Mouse (Mus musculus) heart, embryonic 14.5 days (tissue): ENCODE data around the gene Lrrc4b. TPM values are rescaled to one million over a fixed set of nuclear protein-coding genes. Genes with fewer than 3 reads are reported as not detected.
A peak's percentile ranks its signal among the peaks of the same experiment; 100 is the strongest.

Experiments
- ATAC-seq: fragments of 200-750 bp; cut with Nextera tagmentation; 2 replicates; pipeline ENCODE4 v1.8.0; 2017; ENCODE audit warnings: low read depth, moderate TSS enrichment; ENCODE audit not compliant: insufficient number of reproducible peaks, insufficient read depth, low FRiP score
- H3K27ac ChIP-seq, 2 experiments: fragments of 200-500 bp in 1 of 2; fragments of 300-500 bp in 1 of 2; sonication (generic) in 1 of 2; replicated peaks in 1 of 2; 2 replicates each; pipeline ENCODE4 v1.5.1; 2012 to 2014; ENCODE audit warnings: low read depth in 2 of 2, low read length in 2 of 2, control low read depth in 1 of 2, mild to moderate bottlenecking in 1 of 2, mixed read lengths in 1 of 2; ENCODE audit not compliant: control insufficient read depth in 1 of 2, insufficient read depth in 1 of 2
- H3K27me3 ChIP-seq: fragments of 300-500 bp; sonication (generic); 2 replicates; pipeline ENCODE4 v1.6.1; 2014; ENCODE audit warnings: mild to moderate bottlenecking, low read length, control low read depth; ENCODE audit not compliant: control insufficient read depth, insufficient read depth
- H3K36me3 ChIP-seq: fragments of 300-500 bp; sonication (generic); 2 replicates; pipeline ENCODE4 v1.6.1; 2014; ENCODE audit warnings: mild to moderate bottlenecking, control low read depth, low read length, mixed read lengths; ENCODE audit not compliant: control insufficient read depth, insufficient read depth
- H3K4me1 ChIP-seq, 2 experiments: fragments of 200-500 bp in 1 of 2; fragments of 300-500 bp in 1 of 2; sonication (generic) in 1 of 2; 2 replicates each; pipeline ENCODE4 v1.6.1; 2012 to 2014; ENCODE audit warnings: low read length in 2 of 2, control low read depth in 1 of 2, mixed read lengths in 1 of 2; ENCODE audit not compliant: control insufficient read depth in 2 of 2, insufficient read depth in 2 of 2
- H3K4me2 ChIP-seq: fragments of 300-500 bp; sonication (generic); 2 replicates; pipeline ENCODE4 v1.6.1; 2014; ENCODE audit warnings: mild to moderate bottlenecking, low read length
- H3K4me3 ChIP-seq, 2 experiments: fragments of 200-500 bp in 1 of 2; fragments of 300-500 bp in 1 of 2; sonication (generic) in 1 of 2; 2 replicates each; pipeline ENCODE4 v1.5.1; 2012 to 2014; ENCODE audit warnings: low read length in 2 of 2, mild to moderate bottlenecking in 2 of 2, control low read depth in 1 of 2, low read depth in 1 of 2, moderate library complexity in 1 of 2; ENCODE audit not compliant: control insufficient read depth in 1 of 2, insufficient read depth in 1 of 2
- H3K9ac ChIP-seq: fragments of 300-500 bp; sonication (generic); 2 replicates; pipeline ENCODE4 v1.6.1; 2014; ENCODE audit warnings: mild to moderate bottlenecking, low read length
- H3K9me3 ChIP-seq: fragments of 300-500 bp; sonication (generic); 2 replicates; pipeline ENCODE4 v1.6.1; 2016; ENCODE audit warnings: low read length, control low read depth; ENCODE audit not compliant: control insufficient read depth
- WGBS: fragments of 180-500 bp; shearing (Covaris S2); extraction: QIAGEN DNeasy Blood & Tissue Kit; methylation state at CpG from one replicate; pipeline ENCODE4 v1.1.7; 2014; 5-methylcytosine and 5-hydroxymethylcytosine counted together
- polyA plus RNA-seq: library from polyadenylated mRNA; unstranded; fragments of >200 nt; fragmentation: Nextera tagmentation; extraction: Ambion mirVana; gene quantifications from 2 replicates; pipeline ENCODE4 v1.2.1, GENCODE M21; 2014

Gene Lrrc4b
- polyA plus RNA-seq, 1 experiment from 2014 or later: 4.5 TPM

DNA sequence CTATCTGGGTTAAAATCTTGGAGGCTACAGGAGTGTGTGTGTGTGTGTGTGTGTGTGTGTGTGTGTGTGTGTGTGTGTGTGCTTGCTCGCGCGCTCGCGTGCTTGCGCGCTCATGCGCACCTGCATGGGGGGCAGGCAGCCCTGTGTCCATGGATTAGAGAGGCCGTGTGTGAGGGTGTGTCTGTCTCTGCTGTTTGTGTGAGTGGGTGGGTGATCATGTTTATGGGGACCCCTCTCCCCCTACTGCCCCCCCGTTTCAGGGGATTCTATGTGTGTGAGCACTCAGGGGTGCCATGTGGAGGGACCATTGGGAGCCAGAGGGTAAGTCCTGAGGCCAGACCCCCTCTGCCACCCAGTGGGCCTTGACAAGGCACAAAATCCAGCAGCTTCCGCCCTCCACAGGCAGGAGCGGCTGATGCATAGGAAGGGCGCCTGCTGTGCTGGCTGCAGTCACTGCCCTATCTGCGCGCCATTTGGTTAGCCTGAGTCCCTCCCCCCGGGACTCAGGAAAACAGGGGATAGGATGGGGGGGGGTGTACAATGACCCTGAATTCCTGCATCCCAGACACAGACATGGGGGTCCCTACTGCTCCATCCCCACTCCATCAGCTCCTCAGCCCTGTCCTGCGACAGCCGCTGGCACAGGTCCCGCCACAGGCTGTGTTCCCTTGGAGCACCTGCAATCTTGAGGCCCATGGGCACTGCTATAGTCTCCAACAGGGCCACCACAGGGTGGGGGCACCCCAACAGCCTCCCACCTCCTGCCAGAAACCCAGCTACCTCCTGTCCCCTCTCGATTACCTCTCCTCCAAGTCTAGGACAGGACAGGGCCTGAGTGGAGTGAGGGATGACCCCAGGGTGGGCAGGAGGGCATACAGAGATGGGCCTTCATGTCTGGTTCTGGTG, 14.7 kb downstream of the Lrrc4b start:
- peaks cover 20 to 37% of the 10 kb centered on the region in 2 experiments for H3K4me1 ChIP-seq
- peaks cover 14% of the 10 kb centered on the region for H3K36me3 ChIP-seq
- peak; percentile 9; the same call in 1 of the 2 replicates for ATAC-seq
- peak overlapping the region; percentile 87 for H3K9ac ChIP-seq
- peak overlapping the region; percentile 81 for H3K4me2 ChIP-seq
- no peaks in the 10 kb centered on the region for H3K9me3 ChIP-seq
- peak overlapping the region; percentile 38 to 81 for H3K27ac ChIP-seq
- H3K4me3 ChIP-seq: peak overlapping the region; percentile 57
- peaks cover 43% of the 10 kb centered on the region for H3K27me3 ChIP-seq
- WGBS: 12% methylated on average over 20 of the region's 20 CpGs

DNA sequence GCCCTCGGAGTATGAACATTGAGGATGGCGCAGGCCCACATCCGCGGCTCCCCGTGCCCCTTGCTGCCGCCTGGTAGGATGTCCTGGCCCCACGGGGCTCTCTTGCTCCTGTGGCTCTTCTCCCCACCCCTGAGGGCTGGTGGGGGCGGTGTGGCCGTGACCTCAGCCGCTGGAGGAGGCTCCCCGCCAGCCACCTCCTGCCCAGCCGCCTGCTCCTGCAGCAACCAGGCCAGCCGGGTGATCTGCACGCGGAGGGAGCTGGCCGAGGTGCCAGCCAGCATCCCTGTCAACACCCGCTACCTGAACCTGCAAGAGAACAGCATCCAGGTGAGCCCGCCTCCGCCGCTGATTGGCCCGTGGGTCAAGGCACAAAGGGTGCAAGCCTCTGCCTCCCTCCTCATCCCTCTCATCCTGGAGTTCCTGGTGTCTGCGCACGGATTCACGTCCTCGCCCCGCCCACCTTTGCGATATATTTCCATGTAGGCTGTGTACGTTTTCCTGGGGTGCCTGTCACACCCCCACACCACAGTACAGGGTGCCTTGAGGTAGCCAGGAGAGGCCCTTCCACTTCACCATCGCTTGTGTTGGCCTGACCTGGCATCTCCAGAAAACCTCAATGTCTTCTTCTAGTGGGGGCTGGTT, 16.2 kb downstream of the Lrrc4b start:
- Histone ChIP-seq H3K4me1 (peaks cover 20 to 37% of the 10 kb centered on the region in 2 experiments), H3K36me3 (peaks cover 29% of the 10 kb centered on the region), H3K4me2 (peak overlapping the region; percentile 81), H3K9ac (peak overlapping the region; percentile 34; the same call in 1 of the 2 replicates), H3K27ac (no peak overlapping the region), H3K9me3 (no peaks in the 10 kb centered on the region), H3K27me3 (peaks cover 34% of the 10 kb centered on the region), H3K4me3 (no peak overlapping the region)
- no peak for ATAC-seq
- WGBS: 21% methylated on average over 29 of the region's 29 CpGs

DNA sequence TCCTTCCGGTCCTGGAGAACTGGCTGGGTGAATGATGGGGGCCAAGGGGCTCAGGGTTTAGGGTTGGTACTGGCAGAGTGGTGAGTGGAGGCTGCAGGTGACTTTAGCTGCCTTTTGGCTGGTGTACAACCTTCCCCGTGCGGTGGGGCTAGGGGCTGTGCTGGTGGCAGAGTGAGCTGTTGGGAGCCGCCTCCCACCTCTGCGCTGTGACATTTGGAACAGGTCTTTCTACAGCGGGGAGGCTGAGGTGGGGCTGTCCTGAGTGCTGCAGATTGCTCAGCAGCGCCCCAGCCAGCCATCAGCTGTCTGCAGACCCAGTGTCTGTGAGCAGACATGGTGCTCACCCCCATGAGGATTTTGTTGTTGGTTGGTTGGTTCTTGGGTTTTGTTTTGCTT, 16.7 kb downstream of the Lrrc4b start:
- no peak for ATAC-seq
- 0 out of 2 replicates have a peak overlapping the region, but pooled peaks have one; percentile 25 for H3K4me2 ChIP-seq
- H3K9ac ChIP-seq: no peak overlapping the region; the same call in 1 of the 2 replicates
- no peak overlapping the region for H3K4me3 ChIP-seq
- no peaks in the 10 kb centered on the region for H3K9me3 ChIP-seq
- 27% methylated on average over 7 of the region's 7 CpGs for WGBS
- H3K27me3 ChIP-seq: peaks cover 29% of the 10 kb centered on the region
- peaks cover 29% of the 10 kb centered on the region for H3K36me3 ChIP-seq
- H3K27ac ChIP-seq: no peak overlapping the region
- H3K4me1 ChIP-seq: peaks cover 20 to 37% of the 10 kb centered on the region in 2 experiments

DNA sequence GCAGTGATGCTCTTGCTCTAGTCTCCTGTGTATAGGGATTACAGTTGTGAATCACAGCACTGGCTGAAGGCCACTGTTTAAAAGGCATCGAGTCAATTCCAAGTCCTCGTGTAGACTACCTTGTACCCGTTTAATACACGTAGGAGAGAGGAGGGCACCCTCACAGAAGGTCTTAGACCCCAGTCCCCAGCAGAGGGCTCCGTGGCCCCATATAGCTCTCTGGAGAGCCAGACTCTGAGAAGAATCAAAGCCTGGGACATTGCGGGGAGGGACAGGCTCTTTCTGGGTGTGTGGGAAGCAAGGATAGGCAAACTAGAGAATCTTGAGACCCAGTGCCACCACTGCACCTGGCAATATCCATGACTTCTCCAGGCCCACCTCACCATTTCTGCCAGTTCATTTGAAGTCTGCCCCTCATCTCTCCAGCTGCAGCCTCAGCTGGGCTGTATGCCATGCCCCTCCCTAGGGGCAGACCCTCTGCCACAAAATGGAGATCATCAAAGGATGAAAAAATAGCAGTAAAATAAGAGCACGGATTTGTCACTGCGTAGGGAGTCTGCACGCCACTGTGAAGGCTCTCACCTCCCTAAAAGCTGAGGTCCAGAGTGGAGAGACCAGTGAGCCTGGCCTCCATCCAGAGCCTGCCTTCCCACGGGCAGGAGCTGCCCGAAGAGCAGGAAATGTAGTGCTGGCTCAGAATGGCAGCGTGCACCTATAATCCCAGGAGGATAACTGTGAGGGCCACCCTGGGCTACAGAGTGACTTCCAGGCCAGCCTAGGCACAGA, 17.4 kb downstream of the Lrrc4b start:
- peaks cover 20 to 37% of the 10 kb centered on the region in 2 experiments for H3K4me1 ChIP-seq
- 37% methylated on average over 12 of the region's 12 CpGs for WGBS
- no peak; the same call in 1 of the 2 replicates for ATAC-seq
- H3K4me3 ChIP-seq: no peak overlapping the region
- H3K4me2 ChIP-seq: no peak overlapping the region
- H3K9me3 ChIP-seq: no peaks in the 10 kb centered on the region
- H3K27ac ChIP-seq: no peak overlapping the region
- H3K36me3 ChIP-seq: peaks cover 30% of the 10 kb centered on the region
- peaks cover 22% of the 10 kb centered on the region for H3K27me3 ChIP-seq
- H3K9ac ChIP-seq: 0 out of 2 replicates have a peak overlapping the region, but pooled peaks have one; percentile 34

DNA sequence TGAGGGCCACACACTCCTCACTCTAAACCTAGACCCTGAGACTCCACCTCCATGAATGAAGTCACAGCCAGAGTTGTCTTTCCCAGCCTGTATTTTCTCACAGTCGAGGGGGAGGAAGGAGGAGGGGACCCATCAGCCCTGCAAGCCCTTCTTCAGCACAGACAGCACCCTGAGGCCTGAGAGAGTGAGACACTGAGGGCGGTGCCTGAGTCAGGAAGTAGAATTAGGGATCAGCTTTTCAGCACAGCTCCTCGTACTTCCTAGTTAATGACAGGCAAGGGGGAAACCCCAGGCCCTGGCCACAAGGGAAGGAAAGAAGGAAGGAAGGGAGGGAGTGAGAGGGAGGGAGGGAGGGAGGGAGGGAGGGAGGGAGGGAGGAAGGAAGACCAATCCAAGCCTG, 24.4 kb downstream of the Lrrc4b start:
- peak overlapping the region in 1 of 2 experiments; percentile 44; a peak in 1 of 4 replicates for H3K27ac ChIP-seq
- H3K4me1 ChIP-seq: peaks cover 6 to 9% of the 10 kb centered on the region in 2 experiments; a peak in 2 of 4 replicates
- peaks cover 22% of the 10 kb centered on the region; the same call in 1 of the 2 replicates for H3K36me3 ChIP-seq
- peak overlapping the region; percentile 38 for H3K9ac ChIP-seq
- no peak overlapping the region for H3K4me3 ChIP-seq
- no peaks in the 10 kb centered on the region for H3K27me3 ChIP-seq
- no peak overlapping the region for H3K4me2 ChIP-seq
- WGBS: 11% methylated on average over 3 of the region's 3 CpGs
- no peaks in the 10 kb centered on the region for H3K9me3 ChIP-seq
- peak; percentile 28; the same call in 1 of the 2 replicates for ATAC-seq

DNA sequence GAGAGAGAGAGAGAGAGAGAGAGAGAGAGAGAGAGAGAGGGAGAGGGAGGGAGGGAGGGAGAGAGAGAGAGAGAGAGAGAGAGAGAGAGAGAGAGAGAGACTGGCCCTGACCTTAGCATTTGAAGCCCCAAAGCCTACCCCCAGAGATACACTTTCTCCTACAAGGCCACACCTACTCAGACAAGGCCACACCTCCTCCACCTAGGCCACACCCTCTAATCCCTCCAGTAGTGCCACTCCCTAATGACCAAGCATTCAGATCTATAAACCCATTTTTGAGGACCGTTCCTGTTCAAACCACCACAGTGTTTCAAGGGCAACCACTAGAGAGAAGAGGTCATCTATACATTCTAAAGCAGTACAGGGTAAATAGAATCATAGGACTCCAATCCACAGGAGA, 27.5 kb downstream of the Lrrc4b start:
- peaks cover 6 to 9% of the 10 kb centered on the region in 2 experiments; a peak in 2 of 4 replicates for H3K4me1 ChIP-seq
- no peak overlapping the region for H3K4me3 ChIP-seq
- no peak for ATAC-seq
- H3K36me3 ChIP-seq: peaks cover 10% of the 10 kb centered on the region
- H3K27ac ChIP-seq: no peak overlapping the region
- H3K9ac ChIP-seq: no peak overlapping the region
- H3K27me3 ChIP-seq: peaks cover 11% of the 10 kb centered on the region
- H3K9me3 ChIP-seq: no peaks in the 10 kb centered on the region
- no peak overlapping the region for H3K4me2 ChIP-seq
- 91% methylated on average over 1 of the region's 1 CpGs for WGBS

DNA sequence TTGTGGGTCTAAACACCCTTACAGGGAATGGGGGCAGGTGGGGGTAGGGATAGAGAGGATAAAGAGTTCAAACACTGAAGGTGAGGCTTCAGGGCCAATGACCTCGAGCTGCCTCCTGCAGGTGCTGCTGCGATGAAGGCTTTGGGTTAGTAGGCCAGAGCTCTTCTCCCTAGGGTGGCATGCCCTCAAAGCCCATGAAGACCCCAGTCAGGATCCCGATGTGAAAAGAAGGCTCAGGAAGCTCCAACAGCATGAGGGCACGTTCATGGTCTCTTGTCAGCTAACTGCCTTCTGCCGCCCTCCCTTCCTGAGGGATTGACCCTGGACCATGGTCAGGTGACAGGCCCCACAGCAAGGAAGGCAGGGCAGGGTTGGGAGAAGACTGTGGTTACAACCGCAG, 31.2 kb downstream of the Lrrc4b start:
- Histone ChIP-seq H3K4me2 (no peak overlapping the region), H3K4me1 (peaks cover 6 to 9% of the 10 kb centered on the region in 2 experiments; a peak in 3 of 4 replicates), H3K36me3 (peaks cover 24% of the 10 kb centered on the region), H3K27me3 (peaks cover 27% of the 10 kb centered on the region), H3K9ac (no peak overlapping the region), H3K4me3 (no peak overlapping the region), H3K27ac (no peak overlapping the region), H3K9me3 (no peaks in the 10 kb centered on the region)
- no peak for ATAC-seq
- 75% methylated on average over 6 of the region's 6 CpGs for WGBS
